Mouse (Mus musculus): Measurements from ENCODE around the gene Kat5.

The Kat5 gene

DNA sequence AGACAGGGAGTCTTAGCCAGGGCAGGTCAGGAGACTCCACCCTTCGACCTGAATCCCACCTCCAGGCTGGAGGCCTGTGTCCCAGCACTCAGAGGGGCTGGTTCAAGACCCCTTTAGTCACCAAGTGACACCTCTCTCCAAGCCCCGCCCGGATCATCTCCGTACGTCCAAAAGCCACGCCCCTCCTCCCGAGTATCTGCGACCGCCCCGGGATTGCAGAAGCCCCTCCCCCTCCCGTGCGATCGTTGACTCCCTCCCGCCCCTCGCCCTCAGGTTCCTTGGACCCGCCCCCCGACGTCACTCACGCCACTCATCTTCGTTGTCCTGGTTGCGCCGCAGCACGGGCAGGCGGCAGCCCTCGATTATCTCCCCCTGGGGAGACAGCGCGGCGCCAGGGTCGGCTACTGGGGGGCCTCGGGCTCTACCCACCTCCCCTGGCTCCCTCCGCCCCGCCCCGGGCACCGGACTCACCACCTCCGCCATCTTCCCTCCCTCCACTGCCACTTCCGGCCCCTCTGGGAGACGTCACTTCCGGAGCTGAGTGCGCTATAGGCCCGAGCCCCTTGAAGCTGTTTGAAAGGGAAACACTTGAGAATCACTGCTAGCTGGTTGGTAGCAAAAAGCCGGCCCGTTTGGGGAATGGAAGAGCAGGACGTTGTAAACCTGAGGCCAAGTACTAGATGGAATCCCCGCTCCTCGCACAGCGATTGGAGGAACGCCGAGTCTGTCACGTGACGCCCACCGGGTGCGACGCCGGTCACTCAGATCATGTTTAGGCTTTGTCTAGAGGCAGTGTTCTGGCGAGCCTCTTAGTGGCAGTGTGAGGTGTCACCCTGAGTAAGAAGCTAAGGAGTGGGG, at the start of gene Kat5:
Gene Kat5, minus strand, starts transcription at position 691 of the 858 bp plus-strand sequence.
- peak; percentile 95 for DNase-seq

DNA sequence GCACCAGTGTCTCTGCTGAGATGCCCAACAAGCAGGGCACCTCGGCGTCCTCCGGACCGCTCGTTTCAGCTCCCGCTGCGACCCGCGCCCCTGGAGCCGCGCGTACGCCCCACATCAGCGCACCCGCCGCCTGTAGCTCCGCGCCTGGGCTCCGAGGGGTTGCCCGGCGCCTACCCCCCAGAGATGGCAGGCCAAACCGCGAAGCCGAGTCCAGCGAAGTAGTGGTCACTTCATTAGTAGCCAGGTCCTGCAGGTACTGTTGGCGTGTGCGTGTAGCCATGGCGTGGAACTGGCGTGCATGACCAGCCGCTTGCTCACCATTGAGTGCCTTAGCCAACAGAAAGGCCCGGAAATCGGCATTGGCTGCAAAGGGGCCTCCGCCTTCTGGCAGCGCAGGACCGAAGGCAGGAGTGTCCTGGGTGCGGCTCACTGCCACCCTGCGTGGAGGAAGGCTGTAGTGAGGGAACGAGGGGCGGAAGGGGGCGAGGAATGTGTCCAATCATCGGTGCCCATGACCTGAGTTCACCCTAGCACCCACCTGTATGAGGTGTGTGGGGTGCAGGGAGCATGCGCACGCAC, 44.8 kb upstream of the Kat5 start:
- DNase-seq = no peak

DNA sequence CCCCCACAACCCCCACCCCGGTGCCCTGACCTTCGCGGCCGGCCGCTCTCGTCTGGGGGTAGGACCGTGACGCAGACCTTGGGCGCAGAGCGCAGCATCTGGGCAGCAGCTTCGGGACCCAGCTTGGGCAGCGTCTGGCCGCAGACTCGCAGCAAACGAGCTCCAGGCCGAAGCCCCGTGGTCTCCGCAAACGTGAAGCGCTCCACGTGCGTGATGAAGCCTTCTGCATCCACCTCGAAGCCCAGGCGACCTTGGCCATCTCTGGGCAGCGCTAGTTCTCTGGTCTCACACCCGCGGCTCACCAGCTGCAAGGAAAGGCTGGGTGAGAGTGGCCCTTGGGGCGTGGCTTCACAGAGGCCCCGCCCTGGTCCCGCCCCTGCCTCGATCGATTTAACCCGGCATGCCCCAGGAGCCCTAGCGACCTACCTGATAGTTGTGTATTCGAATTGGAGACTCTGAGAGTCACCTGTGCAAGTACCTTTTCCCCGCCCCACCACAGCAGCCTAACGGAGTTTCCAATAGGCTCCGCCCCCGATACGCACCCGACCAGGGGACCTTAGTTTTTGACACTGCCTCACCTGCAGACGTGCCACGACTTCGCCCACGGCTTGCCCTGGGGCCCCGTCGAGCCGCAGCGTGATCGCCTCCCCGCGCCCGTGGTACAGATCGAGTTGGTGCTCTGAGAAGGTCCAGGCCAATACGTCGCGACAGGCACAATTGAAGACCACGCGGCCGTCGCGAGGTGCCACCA, 44.1 kb upstream of the Kat5 start:
- no peak for DNase-seq

DNA sequence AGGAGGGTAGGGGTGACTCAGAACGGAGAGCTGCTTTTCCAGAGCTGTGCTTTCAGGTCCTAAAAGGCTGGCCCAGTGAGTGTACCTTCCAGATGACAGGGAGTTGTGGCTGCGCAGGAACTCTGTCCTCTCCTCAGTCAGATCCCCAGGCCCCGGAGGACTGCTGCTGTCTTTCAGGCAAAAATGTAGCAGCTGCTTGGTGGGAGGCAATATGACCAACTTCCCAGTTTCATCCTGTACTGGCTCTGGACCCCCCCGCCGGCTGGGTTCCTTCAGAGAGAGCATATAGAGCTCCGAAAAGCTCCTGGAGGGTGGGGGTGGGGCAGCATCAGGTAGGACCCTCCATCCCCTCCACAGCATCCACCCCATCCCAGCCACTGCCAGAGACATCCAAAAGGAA, 42.5 kb upstream of the Kat5 start:
- DNase-seq = no peak

DNA sequence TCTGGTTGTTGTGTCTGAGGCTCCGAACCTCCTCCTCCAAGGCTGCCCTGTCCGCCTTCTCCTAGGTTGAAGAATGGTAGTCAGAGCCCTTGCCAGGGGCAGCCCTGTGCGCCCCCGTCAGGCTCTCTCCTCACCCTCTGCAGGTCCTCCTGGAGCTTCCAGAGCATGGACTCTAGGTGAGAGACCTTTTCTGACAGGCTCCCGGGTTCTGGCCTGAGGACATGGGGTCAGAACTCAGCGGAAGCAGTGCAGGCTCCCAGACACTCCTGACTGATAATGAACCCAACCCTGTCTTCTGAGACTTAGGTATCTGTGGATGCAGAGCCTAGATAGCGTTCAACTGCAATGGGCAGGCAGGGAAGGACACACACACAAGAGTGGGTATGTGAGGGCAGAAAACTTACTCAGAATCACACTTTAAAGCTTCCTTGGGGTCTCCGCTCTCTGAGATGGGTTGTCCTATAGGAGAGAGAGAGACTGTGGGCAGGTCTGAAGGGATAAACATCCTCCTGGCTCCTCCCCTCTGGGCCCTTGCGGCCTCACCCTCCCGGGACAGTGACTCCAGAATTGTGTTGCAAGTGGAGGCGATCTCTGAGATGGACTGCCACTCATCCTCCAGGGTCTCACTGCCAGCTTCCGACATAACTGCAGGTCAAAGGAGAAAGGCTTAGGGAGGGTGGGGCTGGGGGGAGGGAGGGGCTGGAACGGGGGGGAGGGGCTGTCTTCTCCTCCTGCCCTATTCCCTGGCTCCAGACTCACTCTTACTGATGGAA, 41.7 kb upstream of the Kat5 start:
- no peak for DNase-seq

DNA sequence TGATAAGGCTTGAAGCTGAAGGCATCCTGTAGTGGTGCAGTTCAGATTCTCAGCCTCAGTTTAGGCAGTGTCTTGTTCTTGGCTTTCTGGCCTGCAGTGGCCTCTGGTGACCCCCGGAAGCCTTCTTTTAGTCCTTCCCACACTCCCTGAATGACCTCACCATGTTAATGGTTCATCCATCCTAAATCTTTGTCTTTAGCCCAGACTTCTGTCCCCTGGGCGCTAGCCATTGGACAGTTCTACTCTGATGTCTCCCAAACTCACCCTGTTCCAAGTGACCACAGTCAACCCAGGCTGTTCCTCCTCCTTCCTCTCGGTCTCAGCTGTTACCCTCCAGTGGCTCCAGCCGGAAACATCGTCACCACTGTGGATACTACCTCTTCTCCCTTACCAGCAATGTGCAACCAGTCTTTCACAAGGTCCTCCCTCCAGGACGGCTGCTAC, 39.3 kb upstream of the Kat5 start:
- DNase-seq = peak; percentile 75

DNA sequence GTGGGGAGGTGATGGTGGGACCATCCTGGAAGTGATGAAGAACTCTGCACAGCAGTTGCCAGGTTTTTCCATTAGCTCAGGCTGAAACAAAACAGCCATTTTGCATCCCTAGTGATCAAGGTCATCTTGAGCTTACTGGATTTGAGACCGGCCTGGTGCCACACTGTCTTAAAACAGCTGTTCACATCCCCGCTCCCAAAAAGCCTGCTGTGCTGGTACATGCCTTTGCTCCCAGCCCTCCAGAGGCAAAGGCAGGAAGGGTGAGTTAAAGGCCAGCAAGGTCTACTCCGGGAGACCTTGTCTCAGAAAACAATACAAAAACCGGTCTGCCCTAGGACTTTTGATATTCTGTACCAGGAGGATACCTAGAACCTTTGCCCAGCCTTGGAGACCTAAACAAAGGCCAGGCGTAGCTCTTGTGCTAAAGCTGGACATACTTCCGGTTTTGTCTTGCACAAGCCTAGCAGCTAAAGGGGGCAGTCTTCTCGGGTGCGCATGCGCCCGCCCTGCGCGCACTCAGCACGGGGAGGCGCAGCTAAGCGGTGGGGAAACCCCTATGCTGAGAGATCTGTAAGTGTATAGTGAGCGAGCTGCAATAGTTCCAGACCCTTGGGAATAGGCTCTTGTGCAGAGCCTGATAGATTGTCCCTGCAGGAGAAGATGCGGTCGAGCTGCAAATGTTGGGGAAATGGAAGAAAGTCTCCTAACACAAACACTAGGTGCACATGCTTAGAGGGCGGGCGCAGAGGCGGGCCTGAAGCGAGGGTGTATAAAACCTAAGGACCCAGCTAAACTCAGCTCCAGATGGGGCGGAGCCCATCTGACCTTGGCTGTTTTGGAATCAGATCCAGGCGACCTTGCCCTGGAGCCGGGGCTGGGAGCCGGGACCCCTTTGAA, 38.6 kb upstream of the Kat5 start:
- DNase-seq = peak; percentile 81

DNA sequence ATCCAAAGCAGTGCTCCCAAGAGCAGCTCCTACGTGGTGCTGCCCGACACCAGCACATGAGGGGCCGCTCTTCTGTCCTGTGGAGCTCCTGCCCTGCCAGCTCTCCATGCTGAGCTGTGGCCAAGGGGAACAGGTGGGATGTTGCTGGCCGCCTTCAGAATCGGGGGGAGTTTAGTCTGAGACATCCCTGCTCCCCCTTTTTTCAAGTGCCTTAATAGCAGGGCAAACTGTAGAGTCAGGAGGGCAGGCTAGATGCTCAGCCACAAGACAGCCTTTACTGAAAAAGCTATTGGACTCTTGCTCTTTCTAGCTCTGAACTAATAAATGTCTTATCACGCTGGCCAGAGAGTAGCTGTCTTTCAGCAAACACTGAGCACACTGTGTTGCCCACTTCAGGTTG, 37.8 kb upstream of the Kat5 start:
- DNase-seq = no peak

DNA sequence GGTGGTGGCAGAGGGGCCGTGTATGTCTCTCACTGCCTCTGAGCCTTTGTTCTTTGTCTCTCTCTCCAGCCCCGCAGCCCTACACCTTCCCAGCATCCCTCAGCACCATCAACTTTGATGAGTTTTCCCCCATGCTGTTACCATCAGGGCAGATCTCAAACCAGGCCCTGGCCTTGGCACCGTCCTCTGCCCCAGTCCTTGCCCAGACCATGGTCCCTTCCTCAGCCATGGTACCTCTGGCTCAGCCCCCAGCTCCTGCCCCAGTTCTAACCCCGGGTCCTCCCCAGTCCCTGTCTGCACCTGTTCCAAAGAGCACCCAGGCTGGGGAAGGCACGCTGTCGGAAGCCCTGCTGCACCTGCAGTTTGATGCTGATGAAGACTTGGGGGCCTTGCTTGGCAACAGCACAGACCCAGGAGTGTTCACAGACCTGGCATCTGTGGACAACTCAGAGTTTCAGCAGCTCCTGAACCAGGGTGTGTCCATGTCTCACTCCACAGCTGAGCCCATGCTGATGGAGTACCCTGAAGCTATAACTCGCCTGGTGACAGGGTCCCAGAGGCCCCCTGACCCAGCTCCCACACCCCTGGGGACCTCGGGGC, 36.8 kb upstream of the Kat5 start:
- DNase-seq = no peak

DNA sequence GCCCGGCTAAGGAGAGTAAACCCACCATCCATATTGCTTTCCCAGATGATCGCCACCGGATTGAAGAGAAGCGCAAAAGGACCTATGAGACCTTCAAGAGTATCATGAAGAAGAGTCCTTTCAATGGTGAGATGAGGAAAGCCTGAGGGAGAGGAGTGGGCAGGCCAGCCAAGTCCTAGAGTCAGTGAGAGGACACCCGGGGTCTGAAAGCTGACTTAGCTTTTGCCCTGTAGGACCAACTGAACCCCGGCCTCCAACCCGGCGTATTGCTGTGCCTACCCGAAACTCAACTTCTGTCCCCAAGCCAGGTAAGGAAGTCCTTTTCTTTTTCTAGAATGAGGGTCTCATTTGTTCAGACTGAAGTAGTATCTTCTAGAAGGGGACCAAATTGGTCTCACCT, 35.2 kb upstream of the Kat5 start:
- DNase-seq = no peak

DNA sequence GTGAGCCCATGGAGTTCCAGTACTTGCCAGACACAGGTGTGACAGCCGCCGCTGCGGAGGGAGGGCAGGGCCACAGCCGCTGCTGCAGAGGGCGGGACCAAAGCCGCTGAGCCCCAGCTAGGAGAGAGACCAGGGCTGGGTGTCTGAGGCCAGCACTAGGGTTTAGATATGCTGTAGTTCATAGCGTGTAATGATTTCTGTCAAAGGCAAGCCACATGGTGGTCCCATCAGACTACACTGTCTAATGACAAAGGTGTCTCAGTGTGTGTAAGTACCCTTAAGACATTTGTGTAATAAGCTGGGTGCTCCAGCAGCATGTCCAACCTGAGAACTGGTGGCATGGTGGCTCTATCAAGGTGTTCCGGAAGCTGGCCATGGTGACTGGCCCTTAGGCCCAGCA, 31.6 kb upstream of the Kat5 start:
- DNase-seq = no peak

DNA sequence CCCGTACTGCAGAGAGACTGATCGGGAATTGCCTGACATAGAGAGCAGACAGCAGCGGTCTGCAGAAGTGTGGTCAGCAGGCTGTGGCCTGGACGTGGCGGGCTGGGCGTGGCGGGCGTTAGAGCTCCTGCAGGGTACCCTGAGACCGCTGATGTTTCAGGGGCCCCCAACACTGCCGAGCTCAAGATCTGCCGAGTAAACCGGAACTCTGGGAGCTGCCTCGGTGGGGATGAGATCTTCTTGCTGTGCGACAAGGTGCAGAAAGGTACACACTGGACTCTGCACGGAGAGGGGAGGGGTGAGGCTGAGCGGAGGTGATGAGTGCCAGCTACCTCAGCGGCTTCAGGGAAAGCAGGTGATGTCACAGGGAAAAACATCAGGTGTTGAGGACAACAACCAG, 31.0 kb upstream of the Kat5 start:
- DNase-seq = no peak

DNA sequence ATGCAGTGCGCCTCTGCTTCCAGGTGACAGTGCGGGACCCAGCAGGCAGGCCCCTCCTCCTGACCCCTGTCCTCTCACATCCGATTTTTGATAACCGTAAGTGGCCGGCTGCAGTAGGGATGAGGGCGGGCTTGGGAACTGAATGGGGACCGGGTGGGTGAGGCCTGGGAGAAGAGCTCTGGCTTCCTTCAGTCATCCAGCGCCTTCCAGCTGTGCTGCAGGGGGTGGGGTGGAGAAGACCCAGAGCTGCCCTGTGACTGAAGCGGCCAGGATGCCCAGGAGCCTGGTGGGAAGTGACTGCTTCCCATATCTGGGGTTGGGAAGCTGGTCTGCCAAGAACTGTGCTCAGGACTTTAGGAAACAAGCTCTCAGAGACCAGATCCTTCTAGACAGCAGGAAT, 30.3 kb upstream of the Kat5 start:
- no peak for DNase-seq

DNA sequence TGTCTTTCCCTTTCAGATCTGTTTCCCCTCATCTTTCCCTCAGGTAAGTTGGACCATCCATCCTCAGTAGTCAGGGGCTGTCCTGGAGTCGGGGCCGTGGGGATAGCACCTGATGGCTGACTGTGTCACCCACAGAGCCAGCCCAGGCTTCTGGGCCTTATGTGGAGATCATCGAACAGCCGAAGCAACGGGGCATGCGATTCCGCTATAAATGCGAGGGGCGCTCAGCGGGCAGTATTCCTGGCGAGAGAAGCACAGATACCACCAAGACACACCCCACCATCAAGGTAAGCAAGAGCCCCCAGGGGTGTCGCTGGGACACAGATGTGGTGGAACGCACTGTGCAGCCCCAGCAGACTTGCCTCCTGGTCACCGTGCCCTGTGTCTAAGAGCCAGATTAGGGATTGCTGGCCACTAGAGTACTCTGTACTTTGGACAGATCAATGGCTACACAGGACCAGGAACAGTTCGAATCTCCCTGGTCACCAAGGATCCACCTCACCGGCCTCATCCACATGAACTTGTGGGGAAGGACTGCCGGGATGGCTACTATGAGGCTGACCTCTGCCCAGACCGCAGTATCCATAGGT, 28.5 kb upstream of the Kat5 start:
- no peak for DNase-seq

DNA sequence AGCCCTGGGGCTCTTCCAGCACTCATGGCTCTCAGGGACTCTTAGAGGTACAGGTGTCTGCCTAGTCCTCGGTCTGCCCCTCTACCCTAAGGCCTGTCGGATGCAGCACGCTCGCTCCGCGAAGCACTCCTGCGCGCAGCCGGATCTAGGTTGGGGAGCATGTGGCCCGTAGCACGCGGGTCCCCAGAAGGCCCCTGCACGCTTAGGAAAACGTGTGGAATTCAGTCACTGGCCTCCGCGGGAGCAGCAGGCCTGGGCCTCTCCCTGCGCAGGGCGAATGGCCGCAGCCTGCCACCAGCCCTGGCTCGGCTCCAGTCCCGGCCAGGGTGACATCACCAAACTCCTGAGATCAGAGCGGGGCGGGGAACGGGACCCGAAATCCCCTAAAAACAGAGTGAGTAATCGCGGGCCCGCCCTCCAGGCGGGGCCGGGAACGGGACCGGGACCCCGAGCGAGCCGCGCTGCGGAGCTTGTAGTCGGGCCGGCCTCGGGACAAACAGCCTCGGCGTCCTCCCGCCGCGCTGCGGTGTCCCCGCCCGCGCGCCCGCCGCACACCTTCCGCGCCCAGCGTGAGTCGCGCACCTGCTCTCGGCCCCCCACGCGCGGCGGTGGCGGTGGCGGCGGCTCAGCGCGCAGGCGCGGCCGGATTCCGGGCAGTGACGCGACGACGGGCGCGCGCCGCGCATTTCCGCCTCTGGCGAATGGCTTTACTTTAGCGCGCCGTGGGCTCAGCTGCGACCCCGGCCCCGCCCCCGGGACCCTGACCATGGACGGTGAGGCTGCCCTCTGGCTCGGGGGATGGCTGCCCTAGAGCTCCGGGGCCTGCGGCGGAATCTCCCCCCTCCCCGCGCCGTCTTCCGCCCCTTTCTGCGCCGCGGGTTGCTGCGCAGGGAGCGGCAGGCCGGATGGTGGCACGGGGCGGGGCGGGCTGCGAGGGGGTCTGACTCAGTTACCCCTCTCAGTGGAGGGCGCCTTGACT, 27.3 kb upstream of the Kat5 start, which contains the start of gene Rela:
Gene Rela, plus strand, starts transcription at position 415 of the 979 bp plus-strand sequence.
- peak; percentile 92 for DNase-seq

DNA sequence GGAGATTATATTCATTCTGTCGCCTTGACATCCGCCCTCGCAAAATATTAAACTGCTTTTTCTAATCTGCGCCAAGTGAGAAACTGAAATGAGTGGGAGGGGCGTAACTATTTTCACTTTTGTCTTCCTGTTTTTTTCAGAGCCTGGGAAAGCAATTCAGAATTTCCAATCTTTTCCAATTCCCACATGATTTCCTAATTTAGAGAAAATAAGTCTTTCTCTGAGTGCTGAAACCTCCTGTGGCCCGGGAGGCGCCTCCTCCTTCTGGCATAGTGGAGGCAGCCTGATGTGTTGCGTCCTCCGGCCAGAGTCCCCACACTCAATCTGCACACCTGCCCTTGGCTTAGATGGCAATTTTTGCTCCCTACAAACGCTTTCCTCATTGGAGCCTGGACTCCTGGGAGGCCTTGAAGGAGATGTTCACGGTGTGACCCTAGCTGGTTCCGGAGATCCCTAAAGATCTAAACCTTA, 26.6 kb upstream of the Kat5 start:
- peak; percentile 77 for DNase-seq

DNA sequence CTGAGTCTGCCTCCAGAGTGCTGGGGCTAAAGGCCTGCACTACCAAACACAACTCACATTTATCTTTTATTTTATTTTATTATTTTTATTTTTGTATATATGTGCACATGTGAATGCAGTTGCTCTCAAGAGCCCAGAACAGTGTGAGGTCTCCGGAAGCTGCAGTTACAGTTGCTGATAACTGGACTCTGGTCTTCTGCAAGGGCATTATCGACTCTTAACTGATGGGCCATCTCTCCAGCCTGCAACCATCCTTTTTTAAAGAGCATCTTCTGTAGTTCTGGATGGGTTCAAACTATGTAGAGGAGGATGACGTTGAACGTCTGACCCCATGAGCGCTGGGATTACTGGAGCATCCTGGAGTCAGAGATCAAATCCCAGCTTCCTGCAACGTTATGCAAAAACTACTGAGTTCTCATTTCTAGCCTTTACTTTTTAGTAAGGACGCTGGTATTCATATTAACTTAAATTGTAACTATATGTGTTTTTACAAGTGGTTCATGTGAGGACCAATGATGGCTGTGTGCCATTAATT, 26.1 kb upstream of the Kat5 start:
- no peak for DNase-seq

DNA sequence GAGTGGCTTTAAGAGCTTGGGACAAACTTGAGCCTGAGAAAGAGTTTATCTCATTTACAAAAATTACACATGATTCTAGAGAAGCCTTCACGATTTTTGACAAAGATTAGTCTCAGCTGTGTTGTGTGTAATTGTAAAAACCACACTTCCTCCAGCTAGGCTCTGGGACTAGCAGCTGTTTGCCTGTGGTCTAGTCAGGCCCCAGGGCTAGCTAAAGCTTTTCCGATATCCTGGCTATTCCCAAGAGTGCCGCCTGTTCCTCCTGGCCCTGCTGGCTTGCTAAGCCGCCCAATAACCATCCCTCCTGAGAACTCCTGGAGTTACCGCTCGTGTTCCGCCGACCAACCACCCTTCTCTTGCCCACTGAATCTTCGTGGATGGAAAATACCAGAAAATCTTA, 22.1 kb upstream of the Kat5 start:
- no peak for DNase-seq

DNA sequence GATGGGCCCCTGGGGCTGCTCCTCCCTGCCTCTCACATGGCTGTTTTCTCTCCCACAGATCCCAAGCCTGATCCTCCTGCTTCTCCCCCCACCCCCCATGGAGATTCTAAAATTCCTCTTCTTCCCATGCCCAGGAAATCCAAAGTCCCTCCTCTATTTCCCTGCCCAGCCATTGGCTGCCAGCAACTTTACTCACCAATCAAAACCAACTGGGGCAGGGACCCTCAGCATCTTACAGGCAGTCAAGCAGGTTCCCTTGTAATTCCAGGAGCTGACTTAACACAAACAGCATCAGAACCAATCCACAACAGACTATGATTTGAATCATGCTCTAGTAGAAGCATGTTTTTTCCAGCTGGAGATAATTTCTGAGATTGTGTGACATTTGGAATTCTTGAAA, 19.9 kb upstream of the Kat5 start:
- DNase-seq = no peak

All from kidney, adult 9 months (tissue).